Mouse (Mus musculus): ENCODE data around the gene Il1b. TPM values are rescaled to one million over a fixed set of nuclear protein-coding genes. Genes with fewer than 3 reads are reported as not detected.
A peak's percentile ranks its signal among the peaks of the same experiment; 100 is the strongest.

Gene Il1b
- polyA plus RNA-seq (2021), result not detected

DNA sequence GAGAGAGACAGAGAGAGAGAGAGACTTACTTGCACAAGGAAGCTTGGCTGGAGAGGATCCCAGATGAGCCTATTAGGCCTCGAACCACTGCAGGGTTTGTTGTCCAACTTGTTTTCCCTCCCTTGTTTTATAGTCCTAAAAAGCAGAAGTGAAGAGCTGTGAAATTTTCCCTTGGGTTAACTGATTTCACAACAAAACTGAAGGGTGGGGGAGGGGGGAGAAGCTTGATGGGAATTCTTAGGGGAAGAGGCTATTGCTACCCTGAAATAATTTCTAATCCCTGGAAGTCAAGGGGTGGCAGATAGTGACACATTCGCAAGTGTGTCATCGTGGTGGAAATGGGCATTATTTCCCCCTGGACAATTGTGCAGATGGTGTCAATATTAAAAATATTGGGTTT, at the start of gene Il1b:
Gene Il1b (minus strand): TSS at position 101 of the 400 bp plus-strand sequence.
- in situ Hi-C loops (cut with MboI; ENCODE audit: low pct_unique_long_range_greater_than_20kb), result no loop called here
- no peaks in the 10 kb centered on the region for H3K27me3 ChIP-seq
- DNase-seq (ENCODE audit: low read depth, low spot score), result no peak
- ATAC-seq, result no peak
- TF ChIP-seq CTCF (IDR thresholded peaks at IDR 0.05), result no peak
- ChIA-PET POLR2A (no interaction called here), CTCF (no interaction called here)

DNA sequence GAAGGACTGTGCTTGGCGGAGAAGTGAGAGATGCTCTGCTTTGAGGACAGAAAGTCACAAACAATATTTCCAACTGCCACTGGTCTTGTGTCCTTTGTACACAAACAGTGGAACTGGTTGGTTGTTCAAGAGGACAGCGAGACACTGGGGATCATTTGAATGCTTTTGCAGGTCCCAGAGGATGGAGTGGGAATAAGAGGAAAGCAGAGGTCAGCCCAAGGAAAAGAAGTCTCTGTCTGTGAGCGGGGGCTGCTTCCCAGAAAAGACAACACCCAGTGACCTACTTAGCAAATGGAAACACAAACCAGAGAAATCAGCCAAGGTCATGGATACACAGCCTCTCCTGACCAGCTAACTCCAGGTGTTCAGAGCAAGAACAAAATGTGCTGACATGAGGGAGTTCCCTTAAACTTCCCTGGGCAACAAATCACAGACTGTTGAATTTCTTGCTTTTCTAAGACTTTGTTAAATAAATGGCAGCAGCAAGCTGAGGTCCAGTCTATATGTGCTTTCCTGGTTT, 48.5 kb upstream of the Il1b start:
- ATAC-seq, result no peak
- POLR2A ChIA-PET, result no interaction called here
- in situ Hi-C loops (cut with MboI; ENCODE audit: low pct_unique_long_range_greater_than_20kb), result no loop called here
- H3K27me3 ChIP-seq, result peaks cover 43% of the 10 kb centered on the region
- TF ChIP-seq CTCF (IDR thresholded peaks at IDR 0.05), result no peak
- CTCF ChIA-PET, result interaction anchor here (1.5 kb wide), 1 partner anchor 11 kb away, joined by 6 read pairs; no protein-coding TSS in a partner anchor
- DNase-seq (ENCODE audit: low read depth, low spot score), result no peak

DNA sequence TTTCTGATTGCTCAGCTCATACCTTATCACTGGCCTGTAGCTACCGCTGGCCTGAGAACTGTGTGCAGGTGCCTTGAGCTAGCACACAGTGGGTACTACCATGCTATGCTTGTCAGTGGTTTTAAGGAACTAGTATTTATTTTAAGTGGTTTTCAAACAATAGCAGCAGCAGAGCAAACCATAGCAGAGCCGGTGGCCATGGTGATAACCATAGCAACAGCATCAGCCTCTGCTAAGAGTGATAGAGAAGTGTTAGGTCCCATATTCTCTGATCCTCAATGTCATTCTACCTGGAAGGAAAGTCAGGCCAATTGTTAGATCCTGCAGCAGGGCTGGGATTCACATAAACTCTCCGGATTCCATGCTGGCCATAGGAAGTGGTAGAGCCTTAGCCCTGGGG, 43.7 kb upstream of the Il1b start:
- DNase-seq (ENCODE audit: low read depth, low spot score) (no peak), ATAC-seq (no peak)
- POLR2A ChIA-PET, result no interaction called here
- H3K27me3 ChIP-seq, result peaks cover 22% of the 10 kb centered on the region
- TF ChIP-seq CTCF (IDR thresholded peaks at IDR 0.05), result no peak
- CTCF ChIA-PET, result no interaction called here
- in situ Hi-C loops (cut with MboI; ENCODE audit: low pct_unique_long_range_greater_than_20kb), result no loop called here

DNA sequence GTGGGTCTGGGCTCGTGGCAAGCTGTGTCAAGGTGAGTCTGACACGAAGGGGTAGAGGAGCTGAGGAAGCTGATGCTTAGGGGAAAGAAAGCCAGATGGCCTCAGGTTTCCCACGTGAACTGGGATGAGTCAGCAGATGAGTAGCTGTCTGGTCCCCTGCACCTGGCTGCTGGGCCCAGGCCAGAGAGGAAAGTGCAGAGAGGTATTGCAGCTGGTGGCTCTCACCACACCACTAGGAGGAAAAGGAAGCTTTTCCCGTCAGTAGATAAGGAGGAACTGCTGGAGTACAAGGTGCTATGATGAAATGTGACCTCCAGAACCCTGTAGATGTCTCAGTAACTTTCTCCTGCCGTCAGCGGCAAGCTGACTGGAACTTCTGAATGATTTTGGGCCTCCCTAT, 42.5 kb upstream of the Il1b start:
- ChIA-PET CTCF (no interaction called here), POLR2A (no interaction called here)
- peaks cover 14% of the 10 kb centered on the region for H3K27me3 ChIP-seq
- no peak for TF ChIP-seq CTCF (IDR thresholded peaks at IDR 0.05)
- DNase-seq (ENCODE audit: low read depth, low spot score) (no peak), ATAC-seq (no peak)
- in situ Hi-C loops (cut with MboI; ENCODE audit: low pct_unique_long_range_greater_than_20kb), result no loop called here

DNA sequence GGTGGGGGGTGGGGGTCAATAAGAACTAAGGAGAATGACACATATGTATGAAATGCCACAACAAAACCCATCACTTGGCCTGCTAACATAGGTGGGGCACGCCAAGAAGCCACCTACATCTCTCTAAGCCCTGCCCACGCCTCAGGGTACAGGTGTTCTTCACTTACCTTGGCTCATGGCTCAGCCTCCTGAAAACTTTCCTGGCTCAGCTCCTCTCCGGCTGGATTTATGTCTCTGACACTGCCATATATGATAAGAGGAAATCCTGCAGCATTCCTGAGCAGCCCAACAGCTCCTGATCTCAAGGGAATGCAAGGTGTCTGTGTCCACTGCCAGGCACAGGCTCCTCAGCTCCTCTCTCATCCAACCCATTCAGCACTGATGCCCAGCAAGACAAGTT, 40.7 kb upstream of the Il1b start:
- ATAC-seq, result no peak
- in situ Hi-C loops (cut with MboI; ENCODE audit: low pct_unique_long_range_greater_than_20kb), result no loop called here
- POLR2A ChIA-PET, result interaction anchor here (0.5 kb wide), 1 partner anchor 474 kb away, joined by 3 read pairs; no protein-coding TSS in a partner anchor

DNA sequence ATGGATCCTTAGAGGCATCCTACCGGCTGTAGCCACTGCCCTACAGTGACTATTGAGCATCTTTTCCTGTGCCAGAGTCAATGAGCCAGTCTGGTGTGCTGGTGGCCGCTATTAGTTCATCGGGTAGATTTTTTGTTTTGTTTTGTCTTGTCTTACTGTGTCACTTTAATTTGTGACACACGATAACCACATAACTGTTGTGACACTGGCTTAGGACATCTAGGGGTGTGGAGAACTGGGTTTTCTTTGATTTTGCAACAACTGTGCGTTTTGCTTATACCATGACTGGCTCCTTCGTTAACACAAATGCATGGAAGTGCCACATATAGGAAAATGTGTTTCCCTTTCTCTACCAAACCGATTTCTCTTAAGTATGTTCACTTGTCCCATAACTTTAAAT, 39.4 kb upstream of the Il1b start:
- no peak for TF ChIP-seq CTCF (IDR thresholded peaks at IDR 0.05)
- CTCF ChIA-PET, result no interaction called here
- DNase-seq (ENCODE audit: low read depth, low spot score) (no peak), ATAC-seq (no peak)
- POLR2A ChIA-PET, result no interaction called here
- no peaks in the 10 kb centered on the region for H3K27me3 ChIP-seq
- in situ Hi-C loops (cut with MboI; ENCODE audit: low pct_unique_long_range_greater_than_20kb), result no loop called here

More for the DNA sequence above, 40.7 kb upstream of the Il1b start:
- CTCF ChIA-PET, result no interaction called here
- H3K27me3 ChIP-seq, result peaks cover 5% of the 10 kb centered on the region
- no peak for DNase-seq (ENCODE audit: low read depth, low spot score)
- TF ChIP-seq CTCF (IDR thresholded peaks at IDR 0.05), result no peak

DNA sequence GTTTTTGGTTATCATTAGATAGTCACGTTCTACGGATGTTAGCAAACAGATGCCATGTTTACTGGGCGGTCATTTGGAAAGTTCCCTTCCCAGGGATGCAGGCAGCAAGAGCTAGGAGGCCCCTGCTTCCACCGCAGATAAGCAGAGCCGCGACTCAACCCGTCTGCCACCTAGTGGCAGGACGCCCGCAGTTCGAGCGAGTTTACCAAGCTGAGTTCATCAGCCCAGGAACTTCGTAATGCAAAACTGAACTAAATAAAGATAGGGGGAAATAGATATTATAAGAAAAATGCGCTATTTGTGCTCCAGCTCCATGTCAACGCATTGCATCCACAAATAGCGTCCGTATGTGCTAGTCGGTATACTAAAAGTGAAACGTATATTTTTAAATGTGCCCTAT, 37.5 kb upstream of the Il1b start:
- DNase-seq (ENCODE audit: low read depth, low spot score) (no peak), ATAC-seq (no peak)
- ChIA-PET CTCF (interaction anchor here (0.8 to 4.8 kb wide), 7 partner anchors 9 to 233 kb away, joined by 3 to 29 read pairs (median 4); no protein-coding TSS in a partner anchor), POLR2A (no interaction called here)
- in situ Hi-C loops (cut with MboI; ENCODE audit: low pct_unique_long_range_greater_than_20kb), result loop anchor here (5.0 to 10.0 kb wide), 2 partner anchors 94 to 231 kb away; no protein-coding TSS in a partner anchor
- no peaks in the 10 kb centered on the region for H3K27me3 ChIP-seq
- TF ChIP-seq CTCF (IDR thresholded peaks at IDR 0.05), result peak; percentile 91

DNA sequence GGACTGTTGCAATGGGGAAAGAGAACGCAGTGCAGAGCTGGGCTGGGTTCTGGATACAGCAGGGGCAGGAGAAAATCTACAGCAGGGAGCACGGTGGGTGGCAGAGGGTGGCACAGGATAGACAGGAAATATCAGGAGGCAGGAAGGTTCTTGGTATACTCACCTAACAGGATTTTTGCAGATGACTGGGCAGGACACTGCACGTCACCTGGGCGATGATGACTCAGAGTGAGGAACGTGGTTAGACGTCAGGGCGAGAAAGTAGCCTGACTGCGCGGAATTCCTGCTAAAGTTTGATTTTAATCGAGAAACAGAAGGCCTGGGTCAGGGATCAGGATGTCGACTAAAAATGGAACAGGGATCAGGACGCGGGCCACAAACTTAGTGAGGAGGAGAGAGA, 36.7 kb upstream of the Il1b start:
- TF ChIP-seq CTCF (IDR thresholded peaks at IDR 0.05), result no peak
- in situ Hi-C loops (cut with MboI; ENCODE audit: low pct_unique_long_range_greater_than_20kb), result loop anchor here (5.0 to 10.0 kb wide), 2 partner anchors 93 to 230 kb away; no protein-coding TSS in a partner anchor
- no peak for ATAC-seq
- POLR2A ChIA-PET, result no interaction called here
- CTCF ChIA-PET, result interaction anchor here (4.8 kb wide), 1 partner anchor 13 kb away, joined by 29 read pairs; no protein-coding TSS in a partner anchor
- H3K27me3 ChIP-seq, result no peaks in the 10 kb centered on the region
- DNase-seq (ENCODE audit: low read depth, low spot score), result no peak

DNA sequence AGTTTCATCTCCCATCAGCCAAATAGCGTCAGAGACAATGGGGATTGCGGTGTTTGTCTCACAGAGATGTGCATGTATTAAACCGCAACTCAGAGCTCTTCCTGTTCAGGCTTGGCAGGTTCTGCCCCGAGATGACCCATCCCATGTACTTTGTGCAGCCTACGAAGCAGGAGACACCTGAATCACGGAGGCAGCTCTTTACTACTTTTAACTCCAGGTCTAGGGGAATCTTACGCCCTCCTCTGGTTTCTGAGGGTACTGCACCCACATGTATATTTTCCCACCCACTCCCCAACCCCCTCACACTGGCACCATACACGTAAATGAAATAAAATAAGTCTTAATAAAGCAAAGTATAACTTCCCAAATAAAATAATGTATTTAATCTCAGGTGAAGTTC, 35.6 kb upstream of the Il1b start:
- DNase-seq (ENCODE audit: low read depth, low spot score), result no peak
- CTCF ChIA-PET, result interaction anchor here (0.8 to 4.8 kb wide), 3 partner anchors 12 to 19 kb away, joined by 3 to 29 read pairs (median 3); no protein-coding TSS in a partner anchor
- POLR2A ChIA-PET, result no interaction called here
- peak; percentile 44 for TF ChIP-seq CTCF (IDR thresholded peaks at IDR 0.05)
- H3K27me3 ChIP-seq, result no peaks in the 10 kb centered on the region
- no peak for ATAC-seq
- in situ Hi-C loops (cut with MboI; ENCODE audit: low pct_unique_long_range_greater_than_20kb), result loop anchor here (5.0 to 10.0 kb wide), 2 partner anchors 92 to 229 kb away; no protein-coding TSS in a partner anchor

DNA sequence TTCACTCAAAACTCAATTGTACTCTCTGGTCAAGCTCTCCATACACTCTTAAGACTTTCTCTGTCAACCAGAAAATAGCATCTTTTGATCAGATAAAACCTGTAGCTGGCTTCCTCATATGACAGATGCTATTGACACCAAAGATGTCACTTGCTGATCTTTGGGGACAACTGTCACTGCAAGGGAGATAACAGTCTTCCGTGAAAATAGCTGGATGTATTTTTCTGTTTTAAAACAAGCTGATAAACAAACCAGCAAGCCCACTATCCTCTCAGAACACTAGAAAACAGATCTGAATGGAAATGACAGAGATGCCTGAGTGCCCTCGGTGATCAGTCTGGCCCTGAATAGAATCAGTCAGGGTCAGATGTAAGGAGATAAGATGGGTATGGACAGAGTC, 32.8 kb upstream of the Il1b start:
- no peak for ATAC-seq
- POLR2A ChIA-PET, result no interaction called here

DNA sequence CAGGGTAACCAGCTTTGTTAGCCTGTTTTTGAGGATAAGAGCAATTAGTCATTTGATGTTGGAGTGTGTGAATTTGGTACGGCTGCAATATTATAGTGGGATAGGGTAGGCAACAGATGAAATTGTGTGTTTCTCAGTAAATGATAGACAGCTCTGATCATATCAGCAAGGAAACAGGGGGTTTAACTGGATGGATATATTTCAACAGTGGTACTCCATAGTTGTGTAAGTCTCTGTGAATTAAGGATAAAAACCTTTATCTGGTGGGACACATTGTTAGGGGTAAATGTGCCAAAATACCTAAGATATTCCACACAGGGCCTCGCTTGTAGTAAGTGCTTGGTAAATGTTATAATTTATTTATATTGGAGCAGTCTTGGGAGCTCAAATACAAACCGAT, 31.4 kb upstream of the Il1b start:
- in situ Hi-C loops (cut with MboI; ENCODE audit: low pct_unique_long_range_greater_than_20kb), result loop anchor here (10.0 kb wide), 1 partner anchor 88 kb away; no protein-coding TSS in a partner anchor
- CTCF ChIA-PET, result interaction anchor here (1.3 kb wide), 1 partner anchor 9 kb away, joined by 4 read pairs; no protein-coding TSS in a partner anchor
- ATAC-seq (no peak), DNase-seq (ENCODE audit: low read depth, low spot score) (no peak)
- H3K27me3 ChIP-seq, result peaks cover 12% of the 10 kb centered on the region
- no peak for TF ChIP-seq CTCF (IDR thresholded peaks at IDR 0.05)
- POLR2A ChIA-PET, result no interaction called here

More for the DNA sequence above, 32.8 kb upstream of the Il1b start:
- in situ Hi-C loops (cut with MboI; ENCODE audit: low pct_unique_long_range_greater_than_20kb), result loop anchor here (10.0 kb wide), 1 partner anchor 89 kb away; no protein-coding TSS in a partner anchor
- CTCF ChIA-PET, result interaction anchor here (0.7 kb wide), 1 partner anchor 10 kb away, joined by 3 read pairs; no protein-coding TSS in a partner anchor
- DNase-seq (ENCODE audit: low read depth, low spot score), result no peak
- TF ChIP-seq CTCF (IDR thresholded peaks at IDR 0.05), result no peak
- H3K27me3 ChIP-seq, result peaks cover 6% of the 10 kb centered on the region

Measured in Patski (cell line).